Mouse (Mus musculus): ENCODE data around the gene Pomt1. TPM values are rescaled to one million over a fixed set of nuclear protein-coding genes. Genes with fewer than 3 reads are reported as not detected.
A peak's percentile ranks its signal among the peaks of the same experiment; 100 is the strongest.

Gene Pomt1
- polyA plus RNA-seq, 1 experiment from 2014 or later, result 26.0 TPM

- Histone ChIP-seq H3K4me3 (replicated peaks) (peak overlapping the region; percentile 66), H3K4me2 (replicated peaks) (peak overlapping the region; percentile 69), H3K9me3 (no peaks in the 10 kb centered on the region), H3K9ac (peak overlapping the region; percentile 71), H3K27ac (peak overlapping the region; percentile 84), H3K36me3 (peaks cover 15% of the 10 kb centered on the region), H3K4me1 (replicated peaks) (peaks cover 15% of the 10 kb centered on the region), H3K27me3 (replicated peaks) (no peaks in the 10 kb centered on the region)
- WGBS, result under 1% methylated on average over 20 of the region's 20 CpGs
- ATAC-seq, result peak; percentile 67
These were observed 534 bp downstream of the Pomt1 start for GRCm38 (mm10) chr2:32236760-32237487.

GRCm38 (mm10) chr2:32237571-32237970, 1.2 kb downstream of the Pomt1 start:
- H3K9me3 ChIP-seq, result no peaks in the 10 kb centered on the region
- H3K4me3 ChIP-seq (replicated peaks), result peak overlapping the region; percentile 66
- no peak for ATAC-seq
- H3K27ac ChIP-seq, result peak overlapping the region; percentile 84; the same call in 1 of the 2 replicates
- H3K4me2 ChIP-seq (replicated peaks), result peak overlapping the region; percentile 69
- peaks cover 15% of the 10 kb centered on the region for H3K4me1 ChIP-seq (replicated peaks)
- H3K9ac ChIP-seq, result peak overlapping the region; percentile 71
- H3K27me3 ChIP-seq (replicated peaks), result no peaks in the 10 kb centered on the region
- peaks cover 9% of the 10 kb centered on the region for H3K36me3 ChIP-seq
- 32% methylated on average over 4 of the region's 4 CpGs for WGBS

- Histone ChIP-seq H3K9ac (no peak overlapping the region), H3K4me2 (replicated peaks) (no peak overlapping the region), H3K36me3 (peaks cover under 1% of the 10 kb centered on the region), H3K9me3 (no peaks in the 10 kb centered on the region), H3K27me3 (replicated peaks) (no peaks in the 10 kb centered on the region), H3K27ac (no peak overlapping the region), H3K4me1 (replicated peaks) (peaks cover 15% of the 10 kb centered on the region), H3K4me3 (replicated peaks) (no peak overlapping the region)
- no peak for ATAC-seq
- WGBS, result 94% methylated on average over 9 of the region's 9 CpGs
These were observed 2.5 kb downstream of the Pomt1 start for GRCm38 (mm10) chr2:32238708-32239435.

DNA sequence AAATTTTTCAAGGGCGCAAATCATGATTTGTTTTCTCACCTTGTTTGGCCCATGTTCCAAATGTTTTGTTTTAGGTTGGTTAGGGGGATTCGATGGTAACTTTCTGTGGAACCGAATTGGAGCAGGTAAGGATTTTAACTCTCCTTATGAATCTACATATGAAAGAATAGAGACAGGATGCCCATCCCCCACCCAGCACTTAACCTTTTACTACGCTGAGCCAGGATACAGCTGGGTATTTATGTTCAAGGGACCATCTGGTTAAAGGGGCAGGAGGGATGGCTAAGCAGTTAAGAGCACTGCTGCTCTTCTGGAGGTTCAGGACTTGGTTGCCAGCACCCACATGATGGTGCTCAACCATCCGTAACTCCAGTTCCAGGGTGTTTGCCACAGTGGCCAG, 4.2 kb downstream of the Pomt1 start:
- Histone ChIP-seq H3K9ac (no peak overlapping the region), H3K9me3 (no peaks in the 10 kb centered on the region), H3K27me3 (replicated peaks) (no peaks in the 10 kb centered on the region), H3K36me3 (peaks cover 9% of the 10 kb centered on the region; the same call in 1 of the 2 replicates), H3K4me2 (replicated peaks) (no peak overlapping the region), H3K4me1 (replicated peaks) (peaks cover 2% of the 10 kb centered on the region; the same call in 1 of the 2 replicates), H3K4me3 (replicated peaks) (no peak overlapping the region), H3K27ac (no peak overlapping the region)
- no peak for ATAC-seq
- WGBS, result 83% methylated on average over 5 of the region's 5 CpGs

GRCm38 (mm10) chr2:32242986-32243385, 6.6 kb downstream of the Pomt1 start:
- no peak overlapping the region for H3K4me3 ChIP-seq (replicated peaks)
- no peak overlapping the region for H3K27ac ChIP-seq
- no peaks in the 10 kb centered on the region for H3K27me3 ChIP-seq (replicated peaks)
- peaks cover 23% of the 10 kb centered on the region for H3K36me3 ChIP-seq
- H3K4me1 ChIP-seq (replicated peaks), result no peaks in the 10 kb centered on the region
- no peaks in the 10 kb centered on the region for H3K9me3 ChIP-seq
- no peak overlapping the region for H3K9ac ChIP-seq
- no peak for ATAC-seq
- 88% methylated on average over 4 of the region's 4 CpGs for WGBS
- H3K4me2 ChIP-seq (replicated peaks), result no peak overlapping the region

DNA sequence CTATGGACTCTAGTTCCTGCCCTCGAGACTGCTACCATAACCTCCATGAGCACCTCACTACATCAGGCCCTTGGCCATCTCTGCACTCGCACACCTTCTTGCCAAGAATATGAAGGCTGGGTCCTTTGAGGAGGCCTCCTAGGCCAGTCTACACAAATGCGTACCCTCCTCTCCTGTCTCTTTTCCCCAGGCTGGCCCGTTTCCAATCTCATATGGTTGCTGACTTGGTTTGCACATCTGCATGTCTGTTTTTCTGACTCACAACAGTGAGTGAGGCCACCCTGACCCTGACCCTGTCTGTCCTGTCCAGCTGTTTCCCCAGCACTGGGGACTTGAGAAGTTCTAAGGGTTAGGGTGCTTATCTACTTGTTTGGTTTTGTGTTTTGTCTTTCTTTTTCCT, 10.4 kb downstream of the Pomt1 start:
- no peak overlapping the region for H3K4me3 ChIP-seq (replicated peaks)
- H3K9ac ChIP-seq, result no peak overlapping the region
- no peak for ATAC-seq
- no peaks in the 10 kb centered on the region for H3K4me1 ChIP-seq (replicated peaks)
- WGBS, result 75% methylated on average over 4 of the region's 4 CpGs
- no peaks in the 10 kb centered on the region for H3K27me3 ChIP-seq (replicated peaks)
- no peak overlapping the region for H3K4me2 ChIP-seq (replicated peaks)
- peaks cover 38% of the 10 kb centered on the region for H3K36me3 ChIP-seq
- H3K9me3 ChIP-seq, result no peaks in the 10 kb centered on the region
- H3K27ac ChIP-seq, result no peak overlapping the region

- 78% methylated on average over 10 of the region's 10 CpGs for WGBS
- Histone ChIP-seq H3K9ac (no peak overlapping the region), H3K4me2 (replicated peaks) (no peak overlapping the region), H3K27me3 (replicated peaks) (no peaks in the 10 kb centered on the region), H3K4me3 (replicated peaks) (no peak overlapping the region), H3K27ac (no peak overlapping the region), H3K36me3 (peaks cover 43% of the 10 kb centered on the region), H3K4me1 (replicated peaks) (no peaks in the 10 kb centered on the region), H3K9me3 (no peaks in the 10 kb centered on the region)
- ATAC-seq, result no peak
These were observed 12.3 kb downstream of the Pomt1 start for GRCm38 (mm10) chr2:32248377-32249361.

DNA sequence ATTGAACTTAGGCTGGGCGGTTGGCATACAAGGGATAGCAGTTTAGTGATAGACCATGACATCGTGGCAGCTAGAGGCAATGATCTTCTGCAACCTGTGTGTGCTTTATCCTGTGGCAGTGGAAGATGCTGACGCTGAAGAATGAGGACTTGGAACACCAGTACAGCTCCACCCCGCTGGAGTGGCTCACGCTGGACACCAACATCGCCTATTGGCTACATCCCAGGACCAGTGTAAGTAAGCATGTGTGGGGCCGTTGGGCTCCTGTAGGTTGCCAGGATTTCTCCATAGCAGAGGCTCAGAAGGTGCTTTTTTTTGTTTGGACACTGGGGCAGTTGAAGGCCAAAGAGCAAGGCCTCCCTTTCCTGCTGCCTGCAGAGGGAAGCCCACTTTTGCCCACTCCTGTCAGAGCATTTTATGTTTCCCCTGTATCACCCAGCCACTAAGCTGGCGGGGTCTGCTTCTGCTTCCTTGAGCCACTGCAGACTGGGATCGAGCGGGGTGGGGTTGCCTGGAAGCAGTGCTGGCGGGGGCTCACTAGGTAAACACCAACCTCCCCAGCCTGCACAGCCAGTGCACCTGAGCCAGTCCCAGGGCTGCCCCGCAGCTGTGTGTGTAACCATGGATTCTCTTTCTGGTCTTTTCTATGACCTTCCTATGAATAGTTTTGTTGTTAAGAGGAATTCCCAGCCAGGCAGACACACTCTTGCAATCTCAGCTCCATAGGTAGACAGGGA, 15.6 kb downstream of the Pomt1 start:
- Histone ChIP-seq H3K27ac (no peak overlapping the region), H3K9me3 (no peaks in the 10 kb centered on the region), H3K4me3 (replicated peaks) (no peak overlapping the region), H3K4me2 (replicated peaks) (no peak overlapping the region), H3K36me3 (peaks cover 41% of the 10 kb centered on the region), H3K27me3 (replicated peaks) (no peaks in the 10 kb centered on the region), H3K4me1 (replicated peaks) (no peaks in the 10 kb centered on the region), H3K9ac (no peak overlapping the region)
- ATAC-seq, result no peak
- 75% methylated on average over 12 of the region's 12 CpGs for WGBS

DNA sequence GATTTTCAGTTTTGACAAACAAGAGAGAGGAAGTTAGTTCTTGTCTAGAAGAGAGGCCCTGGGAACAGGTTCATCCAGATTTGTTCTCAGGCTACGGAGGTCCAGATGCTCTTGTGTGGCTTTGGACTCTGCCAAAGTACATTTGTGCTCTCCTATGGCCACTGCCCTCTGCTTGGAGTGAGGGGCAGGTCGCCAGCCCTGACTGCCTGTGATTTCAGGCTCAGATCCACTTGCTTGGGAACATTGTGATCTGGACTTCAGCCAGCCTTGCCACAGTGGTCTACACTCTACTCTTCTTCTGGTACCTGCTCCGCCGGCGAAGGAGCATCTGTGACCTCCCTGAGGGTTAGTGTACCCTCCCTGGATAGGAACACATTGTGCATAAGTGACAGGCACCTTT, 16.3 kb downstream of the Pomt1 start:
- H3K36me3 ChIP-seq, result peaks cover 44% of the 10 kb centered on the region
- no peak overlapping the region for H3K27ac ChIP-seq
- ATAC-seq, result no peak
- H3K27me3 ChIP-seq (replicated peaks), result no peaks in the 10 kb centered on the region
- H3K4me3 ChIP-seq (replicated peaks), result no peak overlapping the region
- no peak overlapping the region for H3K9ac ChIP-seq
- H3K4me1 ChIP-seq (replicated peaks), result no peaks in the 10 kb centered on the region
- 87% methylated on average over 5 of the region's 5 CpGs for WGBS
- no peak overlapping the region for H3K4me2 ChIP-seq (replicated peaks)
- no peaks in the 10 kb centered on the region for H3K9me3 ChIP-seq

DNA sequence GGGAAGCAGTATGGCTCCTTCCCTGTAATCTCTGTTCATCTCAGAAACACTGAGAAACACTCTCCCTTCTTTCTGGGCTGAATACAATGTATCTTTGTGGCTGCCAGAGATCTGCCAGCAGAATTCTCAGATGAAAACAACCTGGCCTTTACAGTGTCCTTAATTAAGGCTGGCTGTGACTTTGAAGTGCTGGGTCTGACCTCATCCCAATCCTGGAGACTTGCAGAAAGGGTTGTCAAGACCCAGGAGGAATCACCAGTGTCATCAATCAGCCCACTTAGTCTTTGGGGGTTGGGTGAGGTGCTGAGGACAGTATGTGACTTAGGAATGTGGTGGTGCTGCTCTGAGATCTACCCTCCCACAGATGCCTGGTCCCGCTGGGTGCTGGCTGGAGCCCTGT, 17.0 kb downstream of the Pomt1 start:
- Histone ChIP-seq H3K27me3 (replicated peaks) (no peaks in the 10 kb centered on the region), H3K4me2 (replicated peaks) (no peak overlapping the region), H3K9me3 (no peaks in the 10 kb centered on the region), H3K9ac (no peak overlapping the region), H3K36me3 (peaks cover 48% of the 10 kb centered on the region), H3K4me1 (replicated peaks) (peaks cover under 1% of the 10 kb centered on the region; the same call in 1 of the 2 replicates), H3K4me3 (replicated peaks) (no peak overlapping the region), H3K27ac (no peak overlapping the region)
- WGBS, result 65% methylated on average over 1 of the region's 1 CpGs
- ATAC-seq, result no peak

DNA sequence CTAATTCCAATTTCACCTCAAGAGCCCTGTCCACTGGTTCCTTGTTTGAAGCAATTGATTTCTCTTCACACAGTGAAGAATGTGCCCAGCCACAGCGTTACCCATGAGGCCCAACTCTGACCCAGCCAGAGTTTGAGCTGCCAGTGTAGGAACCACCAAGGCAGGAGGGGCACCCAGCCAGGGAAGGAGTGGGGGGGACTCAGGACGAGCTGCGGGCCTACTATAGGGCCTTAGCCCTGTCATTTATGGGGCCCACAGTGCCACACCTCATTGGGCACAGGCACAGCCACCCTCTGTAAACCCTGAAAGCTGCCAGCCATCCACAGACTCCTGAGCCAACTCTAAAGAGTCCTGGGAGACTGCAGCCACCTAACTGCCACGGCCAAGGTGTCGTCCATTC, 18.2 kb downstream of the Pomt1 start:
- ATAC-seq, result no peak
- H3K4me1 ChIP-seq (replicated peaks), result peaks cover 11% of the 10 kb centered on the region
- 68% methylated on average over 5 of the region's 5 CpGs for WGBS
- H3K9ac ChIP-seq, result no peak overlapping the region
- no peak overlapping the region for H3K4me3 ChIP-seq (replicated peaks)
- H3K9me3 ChIP-seq, result no peaks in the 10 kb centered on the region
- no peaks in the 10 kb centered on the region for H3K27me3 ChIP-seq (replicated peaks)
- H3K27ac ChIP-seq, result no peak overlapping the region
- H3K36me3 ChIP-seq, result peaks cover 48% of the 10 kb centered on the region
- no peak overlapping the region for H3K4me2 ChIP-seq (replicated peaks)

Measured in intestine, embryonic 15.5 days (tissue).